Mouse (Mus musculus): ENCODE results near the gene Dgkd. TPM values are rescaled to one million over a fixed set of nuclear protein-coding genes. Genes with fewer than 3 reads are reported as not detected.

Gene Dgkd
- total and polyA plus RNA-seq, 3 experiments: 29.5 to 135 (median 39.5) TPM

DNA sequence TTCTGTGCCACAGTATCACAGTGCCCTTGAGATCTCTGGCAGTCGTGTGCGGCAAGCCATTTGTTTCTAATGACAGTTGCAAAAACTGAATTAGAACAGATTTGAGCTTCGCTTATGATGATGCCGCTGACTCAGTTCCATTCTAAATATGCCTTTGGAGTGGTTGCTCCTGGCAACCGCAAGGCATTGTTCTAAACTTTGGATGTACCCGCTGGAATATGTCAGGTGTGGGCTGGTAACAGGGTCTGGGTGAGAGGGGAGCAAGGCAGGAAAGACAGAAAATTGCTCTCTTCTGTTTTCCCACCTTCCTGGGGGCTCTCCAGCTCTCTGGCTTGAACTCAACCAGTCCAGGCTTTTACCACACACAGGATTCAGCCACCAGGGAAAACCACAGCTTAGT, 39.9 kb upstream of the Dgkd start:
- peaks cover 0 to 3% of the 10 kb centered on the region in 2 experiments; a peak in 1 of 4 replicates for H3K4me1 ChIP-seq (ENCODE audit: control insufficient read depth in 1 of 2, insufficient read depth in 2 of 2, low read length in 2 of 2)
- no peaks in the 10 kb centered on the region for H3K79me2 ChIP-seq (ENCODE audit: control insufficient read depth, insufficient read depth, low read length, poor library complexity)
- TF ChIP-seq KAT2A (conservative IDR thresholded peaks at IDR 0.05; ENCODE audit: low read depth, low read length): no peak
- TF ChIP-seq MAX (IDR thresholded peaks at IDR 0.05; ENCODE audit: low read length): no peak
- no peak for TF ChIP-seq RAD21 (IDR thresholded peaks at IDR 0.05; ENCODE audit: low read depth, low read length)
- no peak for TF ChIP-seq BHLHE40 (IDR thresholded peaks at IDR 0.05; ENCODE audit: borderline replicate concordance, low read depth, low read length)
- no peak for TF ChIP-seq USF1 (IDR thresholded peaks at IDR 0.05; ENCODE audit: low read depth, low read length)
- no peak for TF ChIP-seq ZC3H11A (IDR thresholded peaks at IDR 0.05; ENCODE audit: low read depth, low read length)
- TF ChIP-seq SMC3 (IDR thresholded peaks at IDR 0.05; ENCODE audit: low read depth, low read length): no peak
- TF ChIP-seq GABPA (IDR thresholded peaks at IDR 0.05; ENCODE audit: low read depth, low read length): no peak
- no peak for TF ChIP-seq ETS1 (IDR thresholded peaks at IDR 0.05; ENCODE audit: low read depth, low read length)
- no peak for TF ChIP-seq CHD1 (IDR thresholded peaks at IDR 0.05; ENCODE audit: low read depth, low read length)
- TF ChIP-seq USF2 (IDR thresholded peaks at IDR 0.05; ENCODE audit: borderline replicate concordance in 1 of 2, insufficient read depth in 1 of 2, low read depth in 1 of 2, low read length in 2 of 2): no peak
- TF ChIP-seq NRF1 (IDR thresholded peaks at IDR 0.05; ENCODE audit: insufficient read depth, low read depth, low read length, poor library complexity, severe bottlenecking): no peak
- TF ChIP-seq MAFK (IDR thresholded peaks at IDR 0.05; ENCODE audit: borderline replicate concordance, low read depth, low read length): no peak
- no peaks in the 10 kb centered on the region for H3K36me3 ChIP-seq (ENCODE audit: control insufficient read depth in 1 of 2, insufficient read depth in 2 of 2, low read length in 2 of 2)
- DNase-seq (ENCODE audit: low read depth, low spot score): no peak
- H3K27me3 ChIP-seq (ENCODE audit: control insufficient read depth in 1 of 2, insufficient read depth in 2 of 2, low read length in 2 of 2): no peaks in the 10 kb centered on the region
- H3K27ac ChIP-seq (ENCODE audit: control insufficient read depth, low read depth, low read length): no peak overlapping the region
- H3K4me3 ChIP-seq (ENCODE audit: control insufficient read depth in 1 of 2, insufficient read depth in 1 of 2, low read depth in 2 of 2, low read length in 2 of 2): no peak overlapping the region
- no peak overlapping the region for H3K9ac ChIP-seq (ENCODE audit: control insufficient read depth, low read depth, low read length, poor library complexity, severe bottlenecking)
- H3K9me3 ChIP-seq (replicated peaks; ENCODE audit: insufficient read depth, low read length): no peaks in the 10 kb centered on the region

DNA sequence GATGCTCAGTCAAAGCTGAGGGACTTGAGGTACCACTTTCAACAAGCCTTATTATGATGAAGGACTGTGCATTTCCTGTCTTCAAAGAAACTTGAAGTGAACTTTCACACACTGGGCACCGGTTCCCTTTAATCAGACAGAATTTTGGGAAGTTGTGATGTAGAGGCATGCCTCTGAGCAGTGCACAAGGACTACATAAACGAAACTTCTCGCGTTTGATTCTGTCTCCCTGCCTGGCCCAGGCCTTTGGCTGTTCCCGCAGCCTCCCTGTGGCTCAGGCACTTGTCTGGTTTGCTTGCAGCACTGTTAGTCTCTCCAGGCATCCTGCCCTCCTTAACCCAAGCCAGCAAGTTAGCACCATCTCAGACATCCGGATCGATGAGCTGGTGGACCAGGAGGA, 39.4 kb upstream of the Dgkd start:
- TF ChIP-seq E2F4 (IDR thresholded peaks at IDR 0.05; ENCODE audit: borderline replicate concordance, low read depth, low read length) (no peak), HCFC1 (IDR thresholded peaks at IDR 0.05; ENCODE audit: low read depth, low read length) (no peak), POLR2AphosphoS5 (IDR thresholded peaks at IDR 0.05; ENCODE audit: borderline replicate concordance, low read depth, low read length) (no peak), ELF1 (IDR thresholded peaks at IDR 0.05; ENCODE audit: low read depth, low read length) (no peak), MAZ (IDR thresholded peaks at IDR 0.05; ENCODE audit: low read depth, low read length) (no peak), USF2 (IDR thresholded peaks at IDR 0.05; ENCODE audit: borderline replicate concordance in 1 of 2, insufficient read depth in 1 of 2, low read depth in 1 of 2, low read length in 2 of 2) (no peak), BHLHE40 (IDR thresholded peaks at IDR 0.05; ENCODE audit: borderline replicate concordance, low read depth, low read length) (no peak), ZMIZ1 (IDR thresholded peaks at IDR 0.05; ENCODE audit: low read depth, low read length) (no peak), ZC3H11A (IDR thresholded peaks at IDR 0.05; ENCODE audit: low read depth, low read length) (no peak), NRF1 (IDR thresholded peaks at IDR 0.05; ENCODE audit: insufficient read depth, low read depth, low read length, poor library complexity, severe bottlenecking) (no peak), MYC (IDR thresholded peaks at IDR 0.05; ENCODE audit: low read depth, low read length) (no peak), TAL1 (IDR thresholded peaks at IDR 0.05; ENCODE audit: low read length) (no peak), ZKSCAN1 (IDR thresholded peaks at IDR 0.05; ENCODE audit: low read depth, low read length) (no peak), POLR2AphosphoS2 (IDR thresholded peaks at IDR 0.05; ENCODE audit: low read length) (no peak), ZNF384 (IDR thresholded peaks at IDR 0.05; ENCODE audit: low read depth, low read length) (no peak), CTCF (IDR thresholded peaks at IDR 0.05 in 2 of 3, conservative IDR thresholded peaks at IDR 0.05 in 1 of 3; ENCODE audit: control insufficient read depth in 1 of 3, insufficient read depth in 1 of 3, low read depth in 2 of 3, low read length in 3 of 3, poor library complexity in 1 of 3, severe bottlenecking in 1 of 3) (no peak)
- Histone ChIP-seq H3K4me1 (ENCODE audit: control insufficient read depth in 1 of 2, insufficient read depth in 2 of 2, low read length in 2 of 2) (peaks cover 0 to 3% of the 10 kb centered on the region in 2 experiments; a peak in 1 of 4 replicates), H3K27ac (ENCODE audit: control insufficient read depth, low read depth, low read length) (no peak overlapping the region), H3K4me3 (ENCODE audit: control insufficient read depth in 1 of 2, insufficient read depth in 1 of 2, low read depth in 2 of 2, low read length in 2 of 2) (no peak overlapping the region), H3K9me3 (replicated peaks; ENCODE audit: insufficient read depth, low read length) (no peaks in the 10 kb centered on the region), H3K27me3 (ENCODE audit: control insufficient read depth in 1 of 2, insufficient read depth in 2 of 2, low read length in 2 of 2) (no peaks in the 10 kb centered on the region), H3K9ac (ENCODE audit: control insufficient read depth, low read depth, low read length, poor library complexity, severe bottlenecking) (no peak overlapping the region), H3K36me3 (ENCODE audit: control insufficient read depth in 1 of 2, insufficient read depth in 2 of 2, low read length in 2 of 2) (no peaks in the 10 kb centered on the region), H3K79me2 (ENCODE audit: control insufficient read depth, insufficient read depth, low read length, poor library complexity) (no peaks in the 10 kb centered on the region)
- no peak for DNase-seq (ENCODE audit: low read depth, low spot score)

Data from MEL (cell line).